Mouse (Mus musculus) testis, adult 2 months (tissue): ENCODE results near the gene Vmn1r157.
"Not testable (repeated sequence)": the region's sequence is repeated elsewhere in the genome, so short reads cannot be mapped to it uniquely, and the experiment has no call there.

Experiments used
- CTCF ChIP-seq: fragments of 200-500 bp; IDR thresholded peaks from 2 replicates; pipeline ENCODE4 v1.5.1; 2012; ENCODE audit warnings: low read depth, mild to moderate bottlenecking, inconsistent platforms, low read length, moderate library complexity; ENCODE audit not compliant: control insufficient read depth, insufficient read depth, insufficient replicate concordance
- POLR2A ChIP-seq: fragments of 200-500 bp; IDR thresholded peaks from 2 replicates; pipeline ENCODE4 v1.6.1; 2012; ENCODE audit warnings: low read depth, mild to moderate bottlenecking, inconsistent platforms, low read length, moderate library complexity; ENCODE audit not compliant: control insufficient read depth

DNA sequence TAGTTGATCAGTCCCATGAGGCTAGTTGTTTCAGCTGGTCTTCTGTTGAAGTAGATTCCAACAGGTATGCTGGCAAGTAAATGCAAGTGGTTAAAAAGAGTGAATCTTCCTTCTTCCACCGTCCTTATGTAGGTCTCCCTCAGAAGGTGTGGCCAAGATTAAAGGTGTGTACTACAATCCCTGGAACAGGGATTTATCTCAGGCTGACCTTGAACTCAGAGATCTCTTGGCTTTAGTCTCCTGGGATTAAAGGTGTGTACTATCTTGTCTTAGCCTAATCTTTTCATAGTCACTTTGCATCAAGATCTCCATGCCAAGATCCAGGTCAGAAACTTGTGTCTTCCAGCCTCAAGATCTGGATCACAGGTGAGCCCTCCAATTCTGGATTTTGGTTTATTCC lies 41.9 kb upstream of the Vmn1r157 start, which contains the start of gene Gm4567:
- TF ChIP-seq CTCF, POLR2A: not testable (repeated sequence)
